Mouse (Mus musculus) stomach, postnatal 0 days (tissue): ENCODE measurements around the gene Cog3. TPM values are rescaled to one million over a fixed set of nuclear protein-coding genes. Genes with fewer than 3 reads are reported as not detected.

ENCODE experiments used
- ATAC-seq: fragments of 200-750 bp; cut with Nextera tagmentation; 2 replicates; pipeline ENCODE4 v1.8.0; 2017; ENCODE audit not compliant: low FRiP score, low TSS enrichment
- DNase-seq: peaks from one replicate; pipeline ENCODE4 v3.0.0-alpha.2; 2016; ENCODE audit warnings: low spot score
- H3K27ac ChIP-seq: fragments of 300-500 bp; sonication (generic); replicated peaks from 2 replicates; pipeline ENCODE4 v1.5.1; 2014; ENCODE audit warnings: mild to moderate bottlenecking, control low read depth
- H3K27me3 ChIP-seq: fragments of 300-500 bp; sonication (generic); 2 replicates; pipeline ENCODE4 v1.6.1; 2014; ENCODE audit warnings: low read length; ENCODE audit not compliant: control insufficient read depth, insufficient read depth
- H3K36me3 ChIP-seq: fragments of 300-500 bp; sonication (generic); 2 replicates; pipeline ENCODE4 v1.6.1; 2014; ENCODE audit warnings: low read length, mixed read lengths; ENCODE audit not compliant: control insufficient read depth, insufficient read depth
- H3K4me1 ChIP-seq: fragments of 300-500 bp; sonication (generic); replicated peaks from 2 replicates; pipeline ENCODE4 v1.6.1; 2014; ENCODE audit warnings: antibody characterized with exemption; ENCODE audit not compliant: control insufficient read depth, insufficient read depth
- H3K4me2 ChIP-seq: fragments of 300-500 bp; sonication (generic); replicated peaks from 2 replicates; pipeline ENCODE4 v1.6.1; 2014; ENCODE audit warnings: low read depth, mild to moderate bottlenecking, control low read depth, moderate library complexity
- H3K4me3 ChIP-seq: fragments of 300-500 bp; sonication (generic); 2 replicates; pipeline ENCODE4 v1.5.1; 2014; ENCODE audit warnings: low read depth, low read length, control low read depth
- H3K9ac ChIP-seq: fragments of 300-500 bp; sonication (generic); 2 replicates; pipeline ENCODE4 v1.6.1; 2014; ENCODE audit warnings: mild to moderate bottlenecking, low read length, control low read depth, mixed read lengths
- H3K9me3 ChIP-seq: fragments of 300-500 bp; sonication (generic); 2 replicates; pipeline ENCODE4 v1.6.1; 2016; ENCODE audit warnings: low read length; ENCODE audit not compliant: control insufficient read depth
- CTCF ChIP-seq: IDR thresholded peaks from 2 replicates; pipeline ENCODE4 v1.5.1; 2016; ENCODE audit warnings: antibody characterized with exemption, low read depth, mild to moderate bottlenecking, moderate library complexity
- EP300 ChIP-seq: optimal IDR thresholded peaks from 2 replicates; pipeline ENCODE3; 2016; ENCODE audit warnings: antibody characterized with exemption
- WGBS: fragments of 180-500 bp; shearing (Covaris S2); extraction: QIAGEN DNeasy Blood & Tissue Kit; methylation state at CpG from one replicate; pipeline ENCODE4 v1.1.7; 2014; 5-methylcytosine and 5-hydroxymethylcytosine counted together
- polyA plus RNA-seq: library from polyadenylated mRNA; unstranded; fragments of >200 nt; fragmentation: Nextera tagmentation; extraction: Ambion mirVana; gene quantifications from 2 replicates; pipeline ENCODE4 v1.2.1, GENCODE M21; 2015

Cog3 gene
- polyA plus RNA-seq, 1 experiment from 2014 or later, result 11.4 TPM

GRCm38 (mm10) chr14:75720121-75720520 is 34.2 kb downstream of the Cog3 start:
- H3K4me1 ChIP-seq, result no peaks in the 10 kb centered on the region
- no peak for DNase-seq
- 96% methylated on average over 5 of the region's 5 CpGs for WGBS
- TF ChIP-seq CTCF (no peak), EP300 (no peak)
- no peaks in the 10 kb centered on the region for H3K9me3 ChIP-seq
- H3K36me3 ChIP-seq, result peaks cover 28% of the 10 kb centered on the region
- no peaks in the 10 kb centered on the region for H3K27me3 ChIP-seq
- H3K9ac ChIP-seq, result no peak overlapping the region
- H3K27ac ChIP-seq, result no peak overlapping the region
- no peak for ATAC-seq
- H3K4me3 ChIP-seq, result no peak overlapping the region
- H3K4me2 ChIP-seq, result no peak overlapping the region

- Histone ChIP-seq H3K36me3 (peaks cover 24% of the 10 kb centered on the region), H3K4me2 (no peak overlapping the region), H3K9ac (no peak overlapping the region), H3K27me3 (no peaks in the 10 kb centered on the region), H3K4me1 (no peaks in the 10 kb centered on the region), H3K4me3 (no peak overlapping the region), H3K27ac (no peak overlapping the region), H3K9me3 (no peaks in the 10 kb centered on the region)
- WGBS, result 76% methylated on average over 4 of the region's 4 CpGs
- ATAC-seq, result no peak
- TF ChIP-seq EP300 (no peak), CTCF (no peak)
- DNase-seq, result no peak
Measured at GRCm38 (mm10) chr14:75716410-75716809, 37.9 kb downstream of the Cog3 start.

DNA sequence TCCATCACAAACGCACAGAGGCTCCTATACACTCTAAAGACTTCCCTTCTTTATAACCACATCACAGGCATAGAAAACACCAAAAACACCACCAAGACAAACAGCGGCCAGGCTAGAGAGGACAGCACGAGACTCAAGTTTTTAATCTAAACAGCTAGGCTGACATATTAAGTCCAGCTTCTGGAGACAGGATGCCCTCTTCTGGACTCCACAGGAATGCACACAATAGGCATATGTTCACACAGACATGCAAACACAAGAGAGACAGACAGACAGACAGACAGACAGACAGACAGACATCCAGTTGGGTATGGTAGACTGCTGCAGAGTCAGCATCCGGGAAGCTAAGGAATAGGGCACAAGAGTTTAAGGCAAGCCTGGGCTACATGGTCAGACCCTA is 40.7 kb downstream of the Cog3 start:
- H3K27ac ChIP-seq, result no peak overlapping the region
- peaks cover 25% of the 10 kb centered on the region for H3K36me3 ChIP-seq
- TF ChIP-seq EP300 (no peak), CTCF (peak; percentile 62)
- no peak for DNase-seq
- ATAC-seq, result no peak
- H3K4me3 ChIP-seq, result no peak overlapping the region
- no peaks in the 10 kb centered on the region for H3K4me1 ChIP-seq
- no peaks in the 10 kb centered on the region for H3K9me3 ChIP-seq
- 79% methylated on average over 4 of the region's 4 CpGs for WGBS
- no peak overlapping the region for H3K9ac ChIP-seq
- H3K4me2 ChIP-seq, result no peak overlapping the region
- H3K27me3 ChIP-seq, result no peaks in the 10 kb centered on the region

DNA sequence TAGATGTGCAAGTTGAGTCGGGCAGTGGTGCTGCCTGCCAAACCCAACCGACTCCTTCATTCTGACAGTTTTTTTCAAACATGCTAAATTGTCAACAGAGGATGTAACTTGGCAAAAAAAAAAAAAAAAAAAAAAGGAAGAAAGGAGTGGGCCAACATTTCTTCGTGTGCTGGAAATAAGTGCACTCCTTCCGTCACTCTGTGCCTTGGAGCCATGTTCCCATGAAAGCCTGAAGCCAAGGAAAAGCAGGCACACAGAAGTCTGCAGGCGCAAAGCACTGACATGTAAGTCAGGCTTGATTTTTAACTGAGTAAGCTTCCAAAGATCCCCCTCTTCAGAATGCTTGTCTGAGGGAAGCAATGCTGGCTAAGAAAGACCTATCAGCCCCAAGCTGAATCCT is 41.6 kb downstream of the Cog3 start:
- no peak for ATAC-seq
- no peak overlapping the region for H3K4me2 ChIP-seq
- H3K9me3 ChIP-seq, result no peaks in the 10 kb centered on the region
- no peaks in the 10 kb centered on the region for H3K4me1 ChIP-seq
- WGBS, result 62% methylated on average over 5 of the region's 5 CpGs
- TF ChIP-seq CTCF (no peak), EP300 (no peak)
- H3K4me3 ChIP-seq, result no peak overlapping the region
- H3K27me3 ChIP-seq, result no peaks in the 10 kb centered on the region
- H3K9ac ChIP-seq, result no peak overlapping the region
- H3K36me3 ChIP-seq, result peaks cover 25% of the 10 kb centered on the region
- H3K27ac ChIP-seq, result no peak overlapping the region
- no peak for DNase-seq

DNA sequence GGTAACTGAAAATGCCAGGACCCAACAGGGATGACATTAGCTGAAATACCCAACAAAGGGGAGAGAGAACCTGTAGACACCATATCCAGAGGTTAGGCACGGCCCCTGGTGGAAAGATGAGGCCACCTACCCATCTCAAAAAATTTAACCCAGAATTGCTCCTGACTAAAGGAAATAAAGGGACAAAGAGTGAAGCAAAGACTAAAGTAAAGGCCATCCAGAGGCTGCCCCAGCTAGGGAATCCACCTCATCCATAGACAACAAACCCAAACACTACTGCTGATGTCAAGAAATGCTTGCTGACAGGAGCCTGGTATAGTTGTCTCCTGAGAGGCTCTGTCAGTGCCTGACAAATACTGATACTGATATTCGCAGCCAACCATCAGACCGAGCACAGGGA is 42.6 kb downstream of the Cog3 start:
- WGBS, result 95% methylated on average over 3 of the region's 3 CpGs
- no peaks in the 10 kb centered on the region for H3K9me3 ChIP-seq
- no peak overlapping the region for H3K9ac ChIP-seq
- no peak overlapping the region for H3K4me2 ChIP-seq
- no peak overlapping the region for H3K4me3 ChIP-seq
- H3K4me1 ChIP-seq, result no peaks in the 10 kb centered on the region
- no peak for DNase-seq
- ATAC-seq, result no peak
- H3K27ac ChIP-seq, result no peak overlapping the region
- no peaks in the 10 kb centered on the region for H3K27me3 ChIP-seq
- H3K36me3 ChIP-seq, result peaks cover 24% of the 10 kb centered on the region
- TF ChIP-seq EP300, result no peak
- TF ChIP-seq CTCF, result no peak

GRCm38 (mm10) chr14:75708986-75709385 is 45.3 kb downstream of the Cog3 start:
- Histone ChIP-seq H3K4me2 (no peak overlapping the region), H3K36me3 (peaks cover 16% of the 10 kb centered on the region), H3K9ac (no peak overlapping the region), H3K4me1 (no peaks in the 10 kb centered on the region), H3K9me3 (no peaks in the 10 kb centered on the region), H3K27me3 (no peaks in the 10 kb centered on the region), H3K27ac (no peak overlapping the region), H3K4me3 (no peak overlapping the region)
- TF ChIP-seq EP300 (no peak), CTCF (no peak)
- DNase-seq, result no peak
- 91% methylated on average over 1 of the region's 1 CpGs for WGBS
- no peak for ATAC-seq
